Comparison of ENCODE assay signal across 26 mouse cellular contexts in genomic region chr17:13135356-13135755, GRCm38 (mm10). TPM values are rescaled to one million over a fixed set of nuclear protein-coding genes. Genes with fewer than 3 reads are reported as not detected.
DNase-seq lines count a peak whose midpoint lies in the region; ATAC-seq and TF ChIP-seq lines count a peak whose summit lies in the region.
"Not testable (repeated sequence)": the region's sequence is repeated elsewhere in the genome, so short reads cannot be mapped to it uniquely, and the experiment has no call there.
"Had no signal": no experiment of that assay in that cellular context is flagged by ENCODE, and none has a peak within 500 bp of the region (broad histone marks: within the 10 kb centered on the region; RNA-seq: fewer than 3 reads in every experiment).

No protein-coding gene starts in this region.

- DNase-seq in adrenal gland, postnatal 10 days = peak; percentile 15
- DNase-seq in cerebellum, postnatal 10 days = peak; percentile 81 to 85
- DNase-seq in forebrain, postnatal 0 days = not testable (repeated sequence)
- DNase-seq in layer of hippocampus, postnatal 10 days (ENCODE audit: low spot score in 2 of 2) = peak; percentile 57 to 68
- peak; percentile 34 to 35 for DNase-seq in left cerebral cortex, postnatal 10 days (ENCODE audit: extremely low spot score in 1 of 2, low spot score in 2 of 2)
- peak; percentile 8 for DNase-seq in liver, adult 2 months (ENCODE audit: extremely low read depth, low read depth, low spot score)

- not testable (repeated sequence) for H3K4me3 ChIP-seq in forebrain, postnatal 0 days (ENCODE audit: low read depth, low read length); hindbrain, embryonic 16.5 days (ENCODE audit: low read length); liver, adult 2 months (ENCODE audit: insufficient read depth, low read depth, low read length)

- not testable (repeated sequence) for H3K27ac ChIP-seq in forebrain, postnatal 0 days (ENCODE audit: low read depth, low read length); hindbrain, embryonic 16.5 days (ENCODE audit: low read depth, low read length); liver, adult 2 months (replicated peaks; ENCODE audit: insufficient read depth, low read depth, low read length)

- ATAC-seq in forebrain, postnatal 0 days = peak; percentile 50
- 0 out of 2 replicates have a peak, but pooled peaks have one; percentile 44 for ATAC-seq in hindbrain, embryonic 16.5 days

- H3K9me3 ChIP-seq in forebrain, postnatal 0 days (ENCODE audit: low read length); hindbrain, embryonic 16.5 days (ENCODE audit: control insufficient read depth, low read length): not testable (repeated sequence)

- not testable (repeated sequence) for H3K79me2 ChIP-seq in liver, adult 2 months (ENCODE audit: control insufficient read depth, insufficient read depth, low read length)

- TF ChIP-seq CTCF in forebrain, postnatal 0 days (IDR thresholded peaks at IDR 0.05; ENCODE audit: low read depth); liver, adult 2 months (IDR thresholded peaks at IDR 0.05; ENCODE audit: low read depth, low read length): not testable (repeated sequence)

- intact Hi-C loops in left cerebral cortex, postnatal 10 days (cut with DNase I) = not testable (repeated sequence)

- 25% methylated on average over 1 of the region's 6 CpGs for WGBS in forebrain, postnatal 0 days
- 78% methylated on average over 1 of the region's 6 CpGs for WGBS in hindbrain, embryonic 16.5 days
- 44% methylated on average over 5 of the region's 6 CpGs for WGBS in liver, adult 2 months

- H3K4me1 ChIP-seq in forebrain, postnatal 0 days (ENCODE audit: insufficient read depth); hindbrain, embryonic 16.5 days (ENCODE audit: control insufficient read depth, insufficient read depth, low read depth, low read length); liver, adult 2 months (ENCODE audit: control insufficient read depth, insufficient read depth, low read length): not testable (repeated sequence)

- H3K27me3 ChIP-seq in forebrain, postnatal 0 days (ENCODE audit: insufficient read depth, low read length); hindbrain, embryonic 16.5 days (replicated peaks; ENCODE audit: control insufficient read depth, insufficient read depth, low read length); liver, adult 2 months (ENCODE audit: control insufficient read depth, insufficient read depth, low read length): not testable (repeated sequence)

- not testable (repeated sequence) for H3K4me2 ChIP-seq in forebrain, postnatal 0 days (ENCODE audit: low read depth); hindbrain, embryonic 16.5 days (ENCODE audit: low read length)

- not testable (repeated sequence) for H3K9ac ChIP-seq in forebrain, postnatal 0 days; hindbrain, embryonic 16.5 days (ENCODE audit: low read depth, low read length); liver, adult 2 months (ENCODE audit: low read depth, low read length)

- not testable (repeated sequence) for TF ChIP-seq POLR2A in liver, adult 2 months (IDR thresholded peaks at IDR 0.05; ENCODE audit: extremely low read depth, insufficient read depth, low read length)

- H3K36me3 ChIP-seq in forebrain, postnatal 0 days (ENCODE audit: insufficient read depth); hindbrain, embryonic 16.5 days (ENCODE audit: control insufficient read depth, insufficient read depth, low read length); liver, adult 2 months (ENCODE audit: control insufficient read depth, insufficient read depth, low read length): not testable (repeated sequence)

RNA-seq across cellular contexts. Expression of gene Unc93a, which starts 3.7 kb away (rescaled TPM):
- total RNA-seq in adrenal gland, postnatal 10 days (2021) = under 1 TPM; 0.27 to 0.39 TPM
- total RNA-seq in forebrain, postnatal 0 days (2014; rRNA removed) = 0.08 and 0.14 TPM in 2 replicates
- 0.11 and 0.22 TPM in 2 replicates for polyA plus RNA-seq in forebrain, postnatal 0 days (2015; fragmentation: Nextera tagmentation; extraction: Ambion mirVana)
- polyA plus RNA-seq in hindbrain, embryonic 16.5 days (2015; fragmentation: Nextera tagmentation; extraction: Ambion mirVana) = not detected in 2 replicates
- not detected for total RNA-seq in layer of hippocampus, postnatal 10 days (2021)
- total RNA-seq in left cerebral cortex, postnatal 10 days (2021) = under 1 TPM in 1 of 2 experiments, not detected in 1; 0.32 TPM
- 0.09 and 0.13 TPM in 2 replicates for total RNA-seq in liver, adult 2 months (2014; rRNA removed)
- polyA plus RNA-seq in liver, adult 2 months (2012; rRNA removed) = 0.04 and 0.11 TPM in 2 replicates
- total RNA-seq: common myeloid progenitor, adult 5-6 weeks; gastrocnemius, adult 18-20 months; gastrocnemius, postnatal 36 days; granulocyte monocyte progenitor cell, adult 5-6 weeks; heart, adult 8-10 months; heart, postnatal 25 days; hematopoietic stem cell, adult 5-6 weeks had no signal
- polyA plus RNA-seq: embryonic facial prominence, embryonic 12.5 days; embryonic facial prominence, embryonic 15.5 days; forebrain, embryonic 11.5 days; forebrain, embryonic 14.5 days; G1E; heart, embryonic 11.5 days; heart, embryonic 14.5 days; heart, postnatal 0 days; hindbrain, embryonic 12.5 days; hindbrain, embryonic 15.5 days; inflammation-experienced regulatory T-cells, adult 6 months; intestine, embryonic 16.5 days had no signal
